Mouse (Mus musculus): ENCODE results near the gene Traf3ip3.

The Traf3ip3 gene

GRCm38 (mm10) chr1:193207503-193207902 is 6.0 kb upstream of the Traf3ip3 start, which contains the start of gene Lamb3:
Gene Lamb3, plus strand, starts transcription at chr1:193207699.
- DNase-seq (ENCODE audit: low read depth, low spot score): no peak

DNA sequence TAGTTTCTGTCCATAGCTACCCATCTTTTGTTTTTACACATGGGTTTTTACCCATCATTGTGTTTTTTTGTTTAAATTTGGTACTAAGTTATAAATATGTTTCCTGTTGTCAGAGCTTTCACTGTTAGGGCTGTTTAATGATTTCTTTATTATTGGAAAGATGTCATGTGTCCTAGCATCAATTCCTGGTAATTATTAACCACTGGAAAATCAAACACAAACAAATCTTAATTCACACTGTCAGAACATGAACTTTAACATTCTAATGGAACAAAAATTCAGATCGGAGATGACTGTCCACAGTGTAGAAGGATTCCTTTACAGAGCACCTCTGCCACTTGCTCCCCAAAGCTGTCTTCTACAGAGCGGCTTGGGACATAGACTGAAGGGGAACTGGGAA is 3.9 kb upstream of the Traf3ip3 start:
- no peak for DNase-seq (ENCODE audit: low read depth, low spot score)

- DNase-seq (ENCODE audit: low read depth, low spot score): no peak
Observed at GRCm38 (mm10) chr1:193203821-193204220, 2.3 kb upstream of the Traf3ip3 start.

DNA sequence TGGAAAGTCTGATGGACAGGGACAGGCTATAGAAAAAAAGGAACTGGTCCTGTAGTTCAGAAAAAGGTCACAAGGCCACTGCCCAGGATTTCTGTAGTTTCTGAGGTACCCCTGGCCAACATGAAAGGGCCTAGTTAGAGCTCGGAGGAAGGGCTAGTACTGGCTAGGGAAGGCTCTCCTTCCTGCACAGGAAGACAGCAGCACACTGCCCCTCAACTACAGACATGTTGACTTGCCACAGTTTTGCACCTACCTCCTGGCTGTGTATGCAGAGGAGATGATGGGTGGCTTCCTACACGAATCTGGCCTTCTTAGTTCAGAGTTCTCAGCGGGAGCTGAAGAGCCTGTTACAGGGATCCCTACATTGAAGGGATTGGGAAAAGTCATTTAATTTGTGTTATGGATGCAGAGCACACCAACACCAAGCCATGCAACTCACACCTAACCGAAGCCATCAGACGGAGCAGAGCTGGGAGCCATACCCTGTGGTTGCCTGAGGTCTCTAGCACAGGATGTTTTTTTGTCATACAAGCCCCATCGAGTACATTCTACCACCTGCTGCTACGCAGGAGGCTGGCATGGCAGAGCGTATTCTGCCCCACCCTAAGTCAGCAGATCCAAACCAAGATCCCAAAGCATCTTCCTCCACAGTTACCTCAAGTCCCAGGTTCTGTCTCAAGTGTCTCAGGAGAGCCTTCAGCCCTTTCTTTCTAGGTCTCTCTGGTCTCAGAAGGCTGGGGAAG is 692 bp downstream of the Traf3ip3 start:
- no peak for DNase-seq (ENCODE audit: low read depth, low spot score)

GRCm38 (mm10) chr1:193198312-193198711 is 3.2 kb downstream of the Traf3ip3 start:
- DNase-seq (ENCODE audit: low read depth, low spot score): no peak

- DNase-seq (ENCODE audit: low read depth, low spot score): peak; percentile 72
Observed at GRCm38 (mm10) chr1:193197494-193198205, 3.9 kb downstream of the Traf3ip3 start.

DNA sequence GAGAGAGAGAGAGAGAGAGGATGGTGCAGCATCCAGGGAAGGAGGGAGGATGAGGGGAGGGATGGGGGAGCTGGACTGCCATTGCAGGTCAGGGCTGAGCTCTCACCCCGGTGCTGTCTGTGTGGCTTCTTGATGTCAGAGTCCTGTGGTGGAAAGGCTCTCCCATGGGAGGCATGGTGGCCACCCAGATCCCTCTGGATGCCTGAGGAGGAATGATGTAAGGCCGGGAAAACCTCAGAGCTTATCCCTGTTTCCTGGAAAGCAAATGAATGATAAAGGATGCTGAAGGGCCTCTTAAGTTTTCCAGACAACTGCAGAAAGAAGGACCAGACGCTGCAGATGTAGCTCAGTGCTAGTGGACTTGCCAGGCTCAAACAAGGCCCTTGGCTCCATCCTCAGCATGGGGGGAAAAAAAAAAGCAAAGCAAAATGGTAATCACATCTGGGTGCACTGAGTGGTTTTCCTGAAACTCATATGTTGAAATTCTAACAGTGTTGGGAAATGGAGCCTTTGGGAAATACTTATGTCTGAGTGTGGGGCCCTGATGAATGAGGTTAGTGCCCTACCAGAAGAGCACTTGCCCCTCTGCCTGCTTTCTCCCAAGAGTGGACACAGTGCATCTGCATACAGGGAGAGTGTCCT is 6.2 kb downstream of the Traf3ip3 start:
- no peak for DNase-seq (ENCODE audit: low read depth, low spot score)

- no peak for DNase-seq (ENCODE audit: low read depth, low spot score)
Observed at GRCm38 (mm10) chr1:193194416-193195140, 6.9 kb downstream of the Traf3ip3 start.

DNA sequence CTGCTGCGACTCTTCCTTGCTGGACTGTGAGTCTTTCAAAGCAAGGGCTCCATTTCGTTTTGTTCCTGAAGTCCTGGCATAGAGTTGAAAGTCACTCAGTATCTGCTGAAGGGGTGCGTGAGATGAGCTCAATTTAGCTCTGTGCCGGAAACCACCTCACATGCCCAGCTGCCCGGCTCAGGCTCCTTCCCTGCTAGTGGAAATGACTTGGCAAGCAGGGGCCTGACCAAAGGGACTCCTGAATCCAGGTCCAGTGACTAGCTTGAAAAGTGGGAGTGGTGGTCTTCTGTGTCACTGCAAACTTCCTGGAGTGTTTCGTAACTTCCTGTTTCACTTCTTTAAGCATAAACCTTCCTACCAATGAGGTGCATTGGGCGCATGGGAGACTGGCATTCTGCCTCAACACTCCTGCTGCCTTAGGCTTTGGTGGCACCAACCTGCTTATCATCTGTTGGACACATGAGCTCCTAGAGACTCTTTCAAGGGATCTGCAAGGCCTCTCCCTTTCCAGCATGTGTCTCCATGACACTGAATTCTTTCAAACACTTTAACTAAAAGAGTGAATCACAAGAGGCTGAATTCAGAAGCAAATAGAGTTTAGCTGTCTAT is 9.7 kb downstream of the Traf3ip3 start:
- no peak for DNase-seq (ENCODE audit: low read depth, low spot score)

GRCm38 (mm10) chr1:193189771-193190170 is 11.7 kb downstream of the Traf3ip3 start:
- DNase-seq (ENCODE audit: low read depth, low spot score): no peak

GRCm38 (mm10) chr1:193189151-193189621 is 12.3 kb downstream of the Traf3ip3 start:
- DNase-seq (ENCODE audit: low read depth, low spot score): peak; percentile 76

- no peak for DNase-seq (ENCODE audit: low read depth, low spot score)
Observed at GRCm38 (mm10) chr1:193188257-193188656, 13.2 kb downstream of the Traf3ip3 start.

- DNase-seq (ENCODE audit: low read depth, low spot score): no peak
Observed at GRCm38 (mm10) chr1:193181104-193181503, 20.4 kb downstream of the Traf3ip3 start.

- no peak for DNase-seq (ENCODE audit: low read depth, low spot score)
Observed at GRCm38 (mm10) chr1:193174143-193174733, 27.3 kb downstream of the Traf3ip3 start.

- no peak for DNase-seq (ENCODE audit: low read depth, low spot score)
Observed at GRCm38 (mm10) chr1:193173810-193174129, 27.7 kb downstream of the Traf3ip3 start.

- DNase-seq (ENCODE audit: low read depth, low spot score): peak; percentile 98
Observed at GRCm38 (mm10) chr1:193172991-193173809, 28.3 kb downstream of the Traf3ip3 start.

- peak; percentile 43 for DNase-seq (ENCODE audit: low read depth, low spot score)
Observed at GRCm38 (mm10) chr1:193169856-193170255, 31.6 kb downstream of the Traf3ip3 start.

DNA sequence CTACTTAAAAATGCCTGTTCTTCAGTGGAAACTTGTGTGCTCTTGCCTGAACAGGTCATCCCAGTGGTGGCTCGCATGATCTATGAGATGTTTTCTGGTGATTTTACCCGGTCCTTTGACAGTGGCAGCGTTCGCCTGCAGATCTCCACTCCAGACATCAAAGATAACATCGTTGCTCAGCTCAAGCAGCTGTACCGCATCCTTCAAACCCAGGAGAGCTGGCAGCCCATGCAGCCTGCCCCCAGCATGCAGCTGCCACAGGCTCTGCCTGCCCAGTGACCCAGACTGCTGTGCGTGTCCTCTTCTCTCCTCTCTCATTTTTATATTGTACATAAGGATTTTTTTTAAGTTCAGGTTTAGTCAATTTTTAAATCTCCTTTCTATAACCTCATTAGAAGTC is 32.3 kb downstream of the Traf3ip3 start:
- no peak for DNase-seq (ENCODE audit: low read depth, low spot score)

DNA sequence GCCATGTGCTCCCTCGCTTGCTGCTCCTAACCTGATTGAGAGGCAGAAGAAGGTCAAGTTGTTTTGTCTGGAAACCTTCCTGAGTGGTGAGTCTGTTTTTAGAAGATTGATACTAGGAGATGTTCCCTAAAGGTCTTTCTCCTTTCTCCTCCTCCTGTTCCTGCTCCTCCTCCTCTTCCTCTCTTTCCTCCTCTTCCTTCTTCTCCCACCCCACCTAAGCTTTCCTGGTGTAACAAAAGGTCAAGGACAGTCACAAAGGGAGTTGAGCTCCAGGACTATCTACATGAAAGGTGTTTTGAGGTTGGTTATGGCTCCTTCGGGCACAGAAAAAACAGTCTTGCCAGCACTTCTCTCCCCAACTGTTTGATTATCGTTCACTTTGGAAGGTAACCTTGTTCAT is 33.8 kb downstream of the Traf3ip3 start, which contains the start of gene A130010J15Rik:
Gene A130010J15Rik, plus strand, starts transcription at position 301 of the 400 bp plus-strand sequence.
- DNase-seq (ENCODE audit: low read depth, low spot score): no peak

Measured in skeletal muscle tissue, adult 2 months (tissue).